Mouse (Mus musculus) ES-E14 (cell line): ENCODE measurements around the gene Wdr24. TPM values are rescaled to one million over a fixed set of nuclear protein-coding genes. Genes with fewer than 3 reads are reported as not detected.

Experiments
- DNase-seq: peaks from one replicate; pipeline ENCODE4 v3.0.0-alpha.2; 2013; ENCODE audit warnings: low read depth, low spot score
- H3K27ac ChIP-seq: 2 replicates; pipeline ENCODE4 v1.5.1; 2012; ENCODE audit warnings: low read depth, mild to moderate bottlenecking, low read length, moderate library complexity, mixed read lengths; ENCODE audit not compliant: poor library complexity, insufficient read depth, severe bottlenecking
- H3K36me3 ChIP-seq: 2 replicates; pipeline ENCODE4 v1.6.1; 2012; ENCODE audit warnings: mild to moderate bottlenecking, low read length, moderate library complexity, mixed read lengths; ENCODE audit not compliant: control insufficient read depth, poor library complexity, insufficient read depth, severe bottlenecking
- H3K4me1 ChIP-seq, 2 experiments: fragments of 150-350 bp in 1 of 2; sonication (generic) in 1 of 2; 2 replicates each; pipeline ENCODE4 v1.6.1; 2012; ENCODE audit warnings: low read length in 2 of 2, mild to moderate bottlenecking in 1 of 2, mixed read lengths in 1 of 2; ENCODE audit not compliant: control insufficient read depth in 2 of 2, insufficient read depth in 2 of 2, poor library complexity in 1 of 2
- H3K4me3 ChIP-seq, 2 experiments: fragments of 150-350 bp in 1 of 2; sonication (generic) in 1 of 2; 2 replicates each; pipeline ENCODE4 v1.5.1; 2012; ENCODE audit warnings: low read length in 2 of 2, low read depth in 1 of 2, mild to moderate bottlenecking in 1 of 2, mixed read lengths in 1 of 2; ENCODE audit not compliant: insufficient read depth in 1 of 2, poor library complexity in 1 of 2, severe bottlenecking in 1 of 2
- H3K9ac ChIP-seq: 2 replicates; pipeline ENCODE4 v1.6.1; 2012; ENCODE audit warnings: low read depth, mild to moderate bottlenecking, low read length, mixed read lengths; ENCODE audit not compliant: poor library complexity, insufficient read depth, severe bottlenecking
- H3K9me3 ChIP-seq: fragments of 150-350 bp; sonication (generic); 2 replicates; pipeline ENCODE4 v1.6.1; 2012; ENCODE audit warnings: low read depth, mild to moderate bottlenecking, low read length; ENCODE audit not compliant: control insufficient read depth, insufficient read depth
- CHD2 ChIP-seq: IDR thresholded peaks from 2 replicates; pipeline ENCODE4 v1.6.1; 2014; ENCODE audit warnings: mild to moderate bottlenecking, low read depth, low read length, inconsistent platforms
- HCFC1 ChIP-seq: IDR thresholded peaks from 2 replicates; pipeline ENCODE4 v1.6.1; 2012; ENCODE audit warnings: low read length, inconsistent platforms, borderline replicate concordance; ENCODE audit not compliant: insufficient read depth
- MAFK ChIP-seq: IDR thresholded peaks from 2 replicates; pipeline ENCODE4 v1.6.1; 2014; ENCODE audit warnings: mild to moderate bottlenecking, low read depth, low read length, inconsistent platforms; ENCODE audit not compliant: insufficient read depth
- ZC3H11A ChIP-seq: IDR thresholded peaks from 2 replicates; pipeline ENCODE4 v1.6.1; 2012; ENCODE audit warnings: low read depth, mild to moderate bottlenecking, inconsistent platforms, low read length, borderline replicate concordance
- ZNF384 ChIP-seq: IDR thresholded peaks from 2 replicates; pipeline ENCODE4 v1.6.1; 2012; ENCODE audit warnings: low read depth, low read length, inconsistent platforms
- in situ Hi-C, 2 experiments: fragments of 600-800 bp; cut with MboI; formaldehyde crosslinking; loops; one replicate each; pipeline ENCODE4 v1.15.1; 2025; ENCODE audit warnings: low sequenced_read_pairs in 2 of 2, inconsistent platforms in 1 of 2; ENCODE audit not compliant: unreplicated experiment in 2 of 2
- total RNA-seq: library from RNA; depleted of rRNA; stranded (reverse); fragments of 300-350 nt; gene quantifications from 2 replicates; pipeline ENCODE4 v1.2.3, GENCODE M21; 2012

Wdr24 gene
- total RNA-seq, 1 experiment = 28.6 TPM

GRCm38 (mm10) chr17:25808789-25809605 lies 14.4 kb upstream of the Wdr24 start, which contains the start of gene Fbxl16:
Gene Fbxl16 (plus strand): TSS chr17:25809085.
- no peak for DNase-seq
- Histone ChIP-seq H3K9me3 (no peaks in the 10 kb centered on the region), H3K36me3 (no peaks in the 10 kb centered on the region), H3K4me1 (peaks cover 0 to 5% of the 10 kb centered on the region in 2 experiments; a peak in 2 of 4 replicates), H3K4me3 (peak within 1 kb of the TSS; percentile 68 to 76), H3K9ac (peak within 1 kb of the TSS; percentile 69), H3K27ac (no peak within 1 kb of the TSS)
- in situ Hi-C loops = no loop called here
- TF ChIP-seq CHD2 = no peak
- TF ChIP-seq ZNF384 = no peak
- TF ChIP-seq MAFK = no peak
- no peak for TF ChIP-seq HCFC1
- no peak for TF ChIP-seq ZC3H11A

- in situ Hi-C loops = no loop called here
- no peak for DNase-seq
- Histone ChIP-seq H3K4me1 (peaks cover 0 to 5% of the 10 kb centered on the region in 2 experiments; a peak in 2 of 4 replicates), H3K36me3 (no peaks in the 10 kb centered on the region), H3K9ac (peak overlapping the region; percentile 69), H3K4me3 (peak overlapping the region; percentile 68 to 76), H3K9me3 (no peaks in the 10 kb centered on the region), H3K27ac (no peak overlapping the region)
- TF ChIP-seq ZC3H11A (no peak), CHD2 (no peak), ZNF384 (no peak), MAFK (no peak), HCFC1 (no peak)
Measured at GRCm38 (mm10) chr17:25809606-25810340, 13.7 kb upstream of the Wdr24 start.

GRCm38 (mm10) chr17:25810890-25811289 lies 12.5 kb upstream of the Wdr24 start:
- H3K4me1 ChIP-seq = peaks cover 0 to 5% of the 10 kb centered on the region in 2 experiments; a peak in 2 of 4 replicates
- TF ChIP-seq MAFK = no peak
- no peak for TF ChIP-seq HCFC1
- TF ChIP-seq ZC3H11A = no peak
- TF ChIP-seq CHD2 = no peak
- TF ChIP-seq ZNF384 = no peak
- no peak for DNase-seq
- H3K27ac ChIP-seq = no peak overlapping the region
- no peak overlapping the region for H3K4me3 ChIP-seq
- no peaks in the 10 kb centered on the region for H3K36me3 ChIP-seq
- no peak overlapping the region for H3K9ac ChIP-seq
- in situ Hi-C loops = no loop called here
- H3K9me3 ChIP-seq = no peaks in the 10 kb centered on the region

- in situ Hi-C loops = no loop called here
- Histone ChIP-seq H3K4me1 (peaks cover 2 to 7% of the 10 kb centered on the region in 2 experiments; a peak in 2 of 4 replicates), H3K4me3 (no peak overlapping the region), H3K9me3 (no peaks in the 10 kb centered on the region), H3K27ac (no peak overlapping the region), H3K9ac (no peak overlapping the region), H3K36me3 (no peaks in the 10 kb centered on the region)
- TF ChIP-seq ZC3H11A = no peak
- TF ChIP-seq HCFC1 = peak; percentile 57; the same call in 1 of the 2 replicates
- DNase-seq = peak; percentile 87
Measured at GRCm38 (mm10) chr17:25813471-25813870, 10.0 kb upstream of the Wdr24 start.
